Mouse (Mus musculus) heart, adult 2 months (tissue): ENCODE measurements around the gene Smug1.

ENCODE experiments used
- CTCF ChIP-seq: fragments of 200-600 bp; IDR thresholded peaks from 2 replicates; pipeline ENCODE4 v1.8.1; 2022; ENCODE audit warnings: antibody characterized with exemption, mild to moderate bottlenecking, moderate library complexity
- POLR2A ChIP-seq: fragments of 200-500 bp; IDR thresholded peaks from 2 replicates; pipeline ENCODE4 v1.6.1; 2011; ENCODE audit warnings: mild to moderate bottlenecking, low read depth, low read length, control low read depth; ENCODE audit not compliant: insufficient read depth

DNA sequence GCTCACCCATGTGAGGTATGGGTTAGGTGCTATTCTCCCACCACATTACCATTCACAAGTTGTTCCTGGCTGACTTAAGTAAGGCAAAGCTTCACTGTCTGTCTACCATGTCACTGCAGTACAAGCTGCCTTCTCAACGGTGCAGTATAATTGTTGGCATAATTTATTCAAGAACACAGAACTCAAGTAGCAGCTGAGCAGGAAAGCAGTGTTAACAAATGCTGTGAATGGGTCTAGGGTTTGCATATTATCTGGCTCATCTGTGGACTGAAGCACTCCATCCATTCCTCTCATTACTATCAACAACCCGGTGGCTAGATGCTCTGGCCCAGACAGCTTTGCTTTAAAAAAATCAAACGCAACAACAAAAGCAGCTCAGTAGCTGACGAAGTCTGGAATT, 30.9 kb upstream of the Smug1 start:
- TF ChIP-seq POLR2A: no peak
- no peak for TF ChIP-seq CTCF
